Mouse (Mus musculus) olfactory bulb, adult 2 months (tissue): ENCODE data around the gene Adprh.

Source experiments
- CTCF ChIP-seq: fragments of 200-500 bp; IDR thresholded peaks from 2 replicates; pipeline ENCODE4 v1.5.1; 2012; ENCODE audit warnings: low read depth, mild to moderate bottlenecking, low read length, moderate library complexity; ENCODE audit not compliant: insufficient read depth
- POLR2A ChIP-seq: fragments of 200-500 bp; IDR thresholded peaks from 2 replicates; pipeline ENCODE4 v1.6.1; 2012; ENCODE audit warnings: mild to moderate bottlenecking, low read depth, low read length, moderate library complexity; ENCODE audit not compliant: insufficient read depth

- TF ChIP-seq POLR2A = no peak
- TF ChIP-seq CTCF = no peak
Observed at GRCm38 (mm10) chr16:38453203-38453553, 675 bp upstream of the Adprh start.
